Mouse (Mus musculus) thymus, postnatal 0 days (tissue): ENCODE measurements around the gene Nrap. TPM values are rescaled to one million over a fixed set of nuclear protein-coding genes. Genes with fewer than 3 reads are reported as not detected.
A peak's percentile ranks its signal among the peaks of the same experiment; 100 is the strongest.

Experiments used
- DNase-seq: peaks from one replicate; pipeline ENCODE4 v3.0.0-alpha.2; 2015; ENCODE audit warnings: low spot score
- polyA plus RNA-seq: library from polyadenylated mRNA; unstranded; fragments of >200 nt; fragmentation: Nextera tagmentation; extraction: Ambion mirVana; gene quantifications from 2 replicates; pipeline ENCODE4 v1.2.1, GENCODE M21; 2015

Nrap gene
- polyA plus RNA-seq, 1 experiment from 2014 or later: 0.22 TPM

DNA sequence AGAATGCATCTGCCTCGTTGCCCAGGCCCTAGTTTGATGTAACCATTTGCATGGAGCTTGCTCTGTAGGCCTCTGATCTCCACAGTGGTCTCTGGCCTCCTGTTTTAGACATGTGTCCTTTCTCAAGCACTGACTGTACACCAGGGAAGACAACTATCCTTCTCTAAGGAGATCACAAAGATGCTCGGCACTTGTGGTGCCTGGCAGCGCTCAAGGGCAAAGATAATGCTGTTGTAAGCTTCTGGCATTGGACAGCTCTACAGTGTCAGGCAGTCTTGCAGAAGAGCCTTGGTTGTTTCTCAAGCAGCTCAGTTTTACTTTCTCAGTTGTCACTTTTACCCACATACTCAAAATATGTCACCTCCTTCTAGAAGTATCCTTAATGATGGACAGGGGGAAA, 73.3 kb downstream of the Nrap start:
- DNase-seq: no peak

DNA sequence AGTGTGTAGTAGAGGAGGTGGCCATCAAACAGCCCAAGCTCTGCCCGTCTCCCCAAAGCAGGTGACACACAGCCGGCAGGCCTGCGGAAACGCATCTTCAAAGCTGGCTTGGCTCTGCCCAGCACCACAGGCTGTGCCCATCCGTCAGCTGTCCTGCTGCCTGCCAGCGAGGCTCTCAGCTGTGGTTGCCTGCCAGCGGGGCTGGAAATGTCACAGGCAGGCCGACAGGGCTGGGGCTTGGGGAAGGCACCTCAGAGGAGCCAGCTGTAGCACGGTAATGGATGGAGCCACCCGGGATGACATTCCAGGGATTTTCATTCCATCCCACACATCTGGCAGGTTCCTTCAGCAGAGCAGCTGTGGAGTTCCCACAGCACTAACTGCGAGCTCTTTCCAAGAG, 89.0 kb downstream of the Nrap start:
- DNase-seq: no peak

DNA sequence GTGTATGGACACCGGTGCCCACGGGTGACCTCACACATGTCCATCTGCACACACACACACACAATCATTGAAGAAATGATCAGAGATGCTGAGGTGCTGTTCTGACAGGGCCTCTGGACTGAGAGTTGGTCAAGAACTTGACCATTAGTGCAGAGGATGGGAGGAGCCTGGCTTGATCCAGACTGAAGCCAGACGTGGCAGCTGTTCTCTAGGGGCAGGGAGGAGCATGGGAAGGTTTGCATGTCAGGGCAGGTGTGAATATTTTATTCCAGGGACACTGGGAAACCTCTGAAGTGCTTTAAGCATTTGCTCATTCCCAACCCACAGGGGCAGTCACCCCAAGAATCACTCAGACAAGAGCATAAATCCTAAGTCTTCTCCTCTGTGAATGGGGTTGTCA, 92.6 kb downstream of the Nrap start:
- no peak for DNase-seq

- no peak for DNase-seq
Observed at GRCm38 (mm10) chr19:56296668-56297067, 93.2 kb downstream of the Nrap start.

GRCm38 (mm10) chr19:56294654-56295399, 95.0 kb downstream of the Nrap start:
- DNase-seq: peak; percentile 29

GRCm38 (mm10) chr19:56292335-56292734, 97.5 kb downstream of the Nrap start:
- DNase-seq: no peak

- DNase-seq: no peak
Observed at GRCm38 (mm10) chr19:56291898-56292297, 97.9 kb downstream of the Nrap start.

GRCm38 (mm10) chr19:56289642-56290041, 100.2 kb downstream of the Nrap start:
- DNase-seq: no peak

- no peak for DNase-seq
Observed at GRCm38 (mm10) chr19:56288436-56288835, 101.4 kb downstream of the Nrap start.

DNA sequence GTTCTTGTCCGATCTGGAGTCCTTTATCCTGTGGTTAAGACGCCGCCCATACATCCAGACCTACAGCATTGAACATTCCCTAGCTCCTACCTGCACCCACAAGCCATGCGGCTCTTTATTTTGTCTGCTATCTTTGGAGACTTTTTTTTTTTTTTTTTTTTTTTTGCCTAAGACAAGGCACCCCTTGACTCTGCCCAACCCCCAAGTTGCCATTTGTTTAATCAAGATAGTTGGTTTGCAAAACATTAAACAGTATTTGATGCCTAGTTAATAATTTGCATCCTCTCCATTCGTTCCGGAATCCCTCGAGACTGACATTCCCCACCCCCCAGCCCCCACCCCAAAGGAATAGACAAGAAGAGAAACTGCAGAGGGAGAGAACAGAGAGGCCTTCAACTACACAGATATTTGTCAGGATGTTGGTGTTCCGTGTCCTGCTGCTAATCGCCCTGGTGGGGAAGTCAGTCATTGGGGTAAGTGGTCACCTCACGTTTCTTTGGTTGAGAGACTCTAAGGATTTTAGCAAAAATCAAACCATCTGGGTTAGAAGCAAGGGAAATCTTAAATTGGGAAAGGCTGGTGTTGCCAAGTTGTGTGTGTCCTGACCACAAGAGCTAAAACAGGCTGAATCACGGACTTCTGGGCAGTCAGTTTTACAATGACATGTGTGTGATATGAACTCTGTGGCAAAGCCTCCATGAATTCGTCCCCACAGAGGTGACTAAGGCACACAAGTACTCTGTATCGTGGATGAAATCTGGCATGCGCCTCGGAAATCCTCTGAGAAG, 102.1 kb downstream of the Nrap start:
- DNase-seq: no peak

- DNase-seq: no peak
Observed at GRCm38 (mm10) chr19:56286866-56287265, 103.0 kb downstream of the Nrap start, which contains the start of gene Habp2. Habp2 (plus strand) TSS chr19:56287137.

DNA sequence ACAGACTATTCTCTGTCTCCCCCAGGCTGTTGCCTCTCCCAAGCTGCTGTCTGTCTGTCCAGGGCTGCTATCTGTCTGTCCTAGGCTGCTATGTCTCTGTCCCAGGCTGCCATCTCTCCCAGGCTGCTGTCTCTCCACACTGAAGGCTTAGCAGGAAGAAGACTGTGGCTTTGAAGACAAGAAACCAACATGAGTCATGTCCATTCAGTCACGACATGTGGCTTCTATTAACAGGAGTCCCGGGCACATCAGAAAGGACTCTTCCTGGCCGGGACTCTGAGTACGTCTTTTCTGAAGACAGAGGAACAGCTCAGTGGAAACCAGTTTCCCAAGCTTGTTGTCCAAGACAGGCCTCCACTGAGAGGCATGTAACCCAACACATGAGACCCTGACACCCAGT, 104.6 kb downstream of the Nrap start:
- no peak for DNase-seq

- no peak for DNase-seq
Observed at GRCm38 (mm10) chr19:56278366-56278765, 111.5 kb downstream of the Nrap start.

DNA sequence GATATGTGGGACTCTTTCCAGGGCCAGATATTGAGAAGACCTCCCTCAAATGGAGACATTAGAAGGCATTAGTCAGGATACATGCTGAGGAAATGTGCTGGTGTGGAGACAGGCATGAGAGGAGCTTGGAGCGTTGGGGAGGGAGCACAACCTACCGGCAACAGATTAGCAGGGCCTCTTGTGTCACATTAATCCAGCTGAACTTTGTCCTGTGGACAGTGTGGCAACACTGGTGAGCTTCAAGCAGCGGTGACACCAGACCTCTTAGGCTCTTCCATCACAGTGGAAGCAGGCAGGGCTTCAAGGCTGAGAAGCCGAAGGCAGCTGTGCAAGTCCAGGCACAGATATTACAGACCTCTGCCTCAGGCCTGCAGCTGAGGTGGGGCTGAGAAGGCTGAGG, 111.9 kb downstream of the Nrap start:
- DNase-seq: no peak

DNA sequence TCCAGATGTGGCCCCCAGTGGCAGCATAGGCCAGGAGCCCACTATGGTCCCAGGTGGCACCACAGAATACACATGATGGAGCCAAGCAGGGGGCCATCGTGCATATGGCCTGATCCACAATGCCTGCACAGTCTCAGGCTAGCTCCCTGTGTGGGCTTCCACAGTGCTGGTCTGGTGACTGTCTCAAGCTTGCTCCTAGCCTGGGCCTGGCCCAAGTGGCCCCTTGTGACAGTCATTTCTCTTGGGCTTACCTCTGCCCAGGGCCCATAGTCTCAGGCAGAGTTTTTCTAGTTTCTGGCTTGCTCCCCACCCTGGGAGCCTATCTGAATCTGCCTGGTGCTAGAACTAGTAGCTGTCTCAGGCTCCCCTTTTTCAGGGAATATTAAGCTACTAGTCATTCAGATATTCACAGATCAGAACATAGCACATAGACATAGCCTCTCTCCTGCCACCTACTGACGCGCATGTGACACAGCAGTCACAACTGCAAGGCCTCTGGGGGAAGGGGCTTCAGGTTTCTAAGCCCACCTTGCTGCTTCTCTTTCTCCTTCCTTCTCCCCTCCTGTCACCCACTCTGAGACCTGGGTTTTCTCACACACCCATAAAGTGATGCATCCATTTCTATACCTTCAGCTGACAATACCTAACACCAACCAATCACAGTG, 112.6 kb downstream of the Nrap start:
- no peak for DNase-seq

DNA sequence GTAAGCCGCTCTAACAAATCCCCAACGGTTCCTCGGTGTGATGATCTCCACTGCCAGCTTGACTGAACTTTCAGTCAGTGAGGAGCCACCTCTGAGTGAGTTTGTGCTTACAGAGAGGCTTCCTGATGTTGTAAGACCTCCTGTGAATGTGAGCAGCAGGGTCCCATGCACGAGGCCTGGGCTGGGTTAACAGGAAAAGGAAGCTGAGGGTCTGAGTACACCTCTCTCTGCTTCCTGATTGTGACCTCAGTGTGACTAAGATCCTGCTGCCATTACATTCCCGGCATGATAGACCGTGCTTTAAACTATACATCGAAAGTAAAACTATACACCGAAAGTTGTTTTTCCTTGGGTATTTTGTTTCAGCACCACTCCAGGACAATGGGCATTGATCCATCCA, 117.8 kb downstream of the Nrap start:
- no peak for DNase-seq

Other genes starting within 250 kb of the Nrap start
- gene Habp2, start 102.9 kb downstream of the Nrap start, polyA plus RNA-seq: 0.14 and 0.20 TPM in 2 replicates
- 35.1 and 36.5 TPM in 2 replicates for gene Casp7, start 7.1 kb upstream of the Nrap start, polyA plus RNA-seq
- gene Plekhs1, start 71.6 kb upstream of the Nrap start, polyA plus RNA-seq: 0.52 and 0.58 TPM in 2 replicates
- gene Dclre1a, start 158.2 kb upstream of the Nrap start, polyA plus RNA-seq: 8.0 and 8.3 TPM in 2 replicates
- 12.6 and 13.2 TPM in 2 replicates for gene Nhlrc2, start 158.2 kb upstream of the Nrap start, polyA plus RNA-seq